Comparison of ENCODE assay signal across 11 mouse cellular contexts in genomic region chr10:119756271-119756670, GRCm38 (mm10).
"Had no signal": no experiment of that assay in that cellular context is flagged by ENCODE, and none has a peak within 500 bp of the region (broad histone marks: within the 10 kb centered on the region; RNA-seq: fewer than 3 reads in every experiment).

No protein-coding gene starts in this region.

- DNase-seq: kidney, postnatal 10 days; kidney, postnatal 36 days; layer of hippocampus, postnatal 36 days; liver, embryonic 13.5 days; lung, adult 2 months; lung, postnatal 14 days; lung, postnatal 4 days; thymus, adult 18-20 months; thymus, postnatal 36 days had no signal

- ATAC-seq: midbrain, embryonic 13.5 days; midbrain, embryonic 16.5 days had no signal
